7 mouse cellular contexts compared by ENCODE assay signal in the genomic region with DNA sequence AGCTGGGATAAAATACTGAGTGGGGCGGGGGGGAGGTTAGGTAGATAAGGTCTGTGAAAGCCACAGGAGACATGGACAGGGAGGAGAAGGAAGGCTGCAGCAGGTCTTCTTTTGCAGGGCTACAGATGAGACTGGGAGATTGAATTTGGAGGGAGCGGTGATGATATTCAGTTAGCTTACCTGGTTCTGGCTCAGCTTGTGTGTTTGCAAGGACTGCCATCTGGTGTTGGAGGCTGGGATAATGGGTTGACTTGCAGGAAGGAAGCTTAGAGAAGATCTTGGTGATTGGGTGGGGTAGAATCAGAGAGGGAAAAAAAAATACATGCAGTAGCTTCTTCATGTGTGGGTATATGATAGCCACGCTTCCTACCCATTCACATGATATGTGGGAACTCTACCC. TPM values are rescaled to one million over a fixed set of nuclear protein-coding genes. Genes with fewer than 3 reads are reported as not detected.
A peak's percentile ranks its signal among the peaks of the same experiment; 100 is the strongest.
DNase-seq lines count a peak whose midpoint lies in the region; TF ChIP-seq lines count a peak whose summit lies in the region.

No protein-coding gene starts in this region.

- H3K36me3 ChIP-seq in midbrain, embryonic 10.5 days: no peaks in the 10 kb centered on the region

- no peaks in the 10 kb centered on the region; the same call in 1 of the 2 replicates for H3K27me3 ChIP-seq in midbrain, embryonic 10.5 days (ENCODE audit: low read depth, poor library complexity, severe bottlenecking)

- peak; percentile 33 for DNase-seq in urinary bladder, postnatal 14 days (ENCODE audit: low spot score)
- DNase-seq in urinary bladder, adult 2 months (ENCODE audit: low spot score): no peak
- peak; percentile 90 for DNase-seq in brain, embryonic 14.5 days (ENCODE audit: low read depth)
- DNase-seq in frontal cortex, postnatal 14 days (ENCODE audit: low spot score in 2 of 2): peak; percentile 41 to 71
- DNase-seq in layer of hippocampus, postnatal 14 days (ENCODE audit: low spot score in 2 of 2): peak; percentile 39 to 71
- peak; percentile 37 for DNase-seq in midbrain, embryonic 10.5 days (ENCODE audit: low spot score)
- DNase-seq in thymus, postnatal 0 days (ENCODE audit: low spot score): peak; percentile 59

- TF ChIP-seq CTCF in brain, embryonic 14.5 days (IDR thresholded peaks at IDR 0.05; ENCODE audit: borderline replicate concordance, extremely low read depth, insufficient read depth, insufficient read length): peak; percentile 78; the same call in 1 of the 2 replicates

- no peaks in the 10 kb centered on the region for H3K9me3 ChIP-seq in midbrain, embryonic 10.5 days (replicated peaks)

- 31% methylated on average over 3 of the region's 3 CpGs for WGBS in midbrain, embryonic 10.5 days

- no peak overlapping the region for H3K27ac ChIP-seq in midbrain, embryonic 10.5 days (replicated peaks)

- H3K4me1 ChIP-seq in midbrain, embryonic 10.5 days: no peaks in the 10 kb centered on the region

- TF ChIP-seq POLR2A in brain, embryonic 14.5 days (IDR thresholded peaks at IDR 0.05; ENCODE audit: borderline replicate concordance, extremely low read depth, insufficient read depth, insufficient read length, poor library complexity, severe bottlenecking): no peak

- H3K4me3 ChIP-seq in midbrain, embryonic 10.5 days: no peak overlapping the region

RNA-seq across cellular contexts. Expression of gene Twistnb, which starts 5.1 kb away (rescaled TPM):
- polyA plus RNA-seq in urinary bladder, adult 2 months (2012; rRNA removed): 6.1 and 6.9 TPM in 2 replicates
- polyA plus RNA-seq in brain, embryonic 14.5 days (2012; rRNA removed): 9.8 and 12.7 TPM in 2 replicates
- total RNA-seq in layer of hippocampus, postnatal 14 days (2021): 10 to 100 TPM; 11.4 to 13.8 TPM
- 60.8 and 75.9 TPM in 2 replicates for polyA plus RNA-seq in midbrain, embryonic 10.5 days (2016; fragmentation: Nextera tagmentation; extraction: Ambion mirVana)
- 105 and 116 TPM in 2 replicates for polyA plus RNA-seq in thymus, postnatal 0 days (2015; fragmentation: Nextera tagmentation; extraction: Ambion mirVana)

RNA-seq across cellular contexts. Expression of gene Efcab10, which starts 29.7 kb away (rescaled TPM):
- not detected in 2 replicates for polyA plus RNA-seq in urinary bladder, adult 2 months (2012; rRNA removed)
- 1.1 and 1.8 TPM in 2 replicates for polyA plus RNA-seq in brain, embryonic 14.5 days (2012; rRNA removed)
- 1 to 10 TPM; 1.2 to 2.1 TPM for total RNA-seq in layer of hippocampus, postnatal 14 days (2021)
- 0.91 and 0.98 TPM in 2 replicates for polyA plus RNA-seq in midbrain, embryonic 10.5 days (2016; fragmentation: Nextera tagmentation; extraction: Ambion mirVana)
- 0.36 and 0.46 TPM in 2 replicates for polyA plus RNA-seq in thymus, postnatal 0 days (2015; fragmentation: Nextera tagmentation; extraction: Ambion mirVana)
